Mouse (Mus musculus): ENCODE measurements around the gene Arhgef12. TPM values are rescaled to one million over a fixed set of nuclear protein-coding genes. Genes with fewer than 3 reads are reported as not detected.

Gene Arhgef12
- polyA plus RNA-seq, 1 experiment from 2014 or later: 9.3 TPM

- Histone ChIP-seq H3K27ac (no peak overlapping the region), H3K36me3 (peaks cover 4% of the 10 kb centered on the region; the same call in 1 of the 2 replicates), H3K4me3 (no peak overlapping the region), H3K9me3 (replicated peaks) (no peaks in the 10 kb centered on the region), H3K4me1 (no peaks in the 10 kb centered on the region), H3K27me3 (ENCODE audit: low read depth, poor library complexity, severe bottlenecking) (no peaks in the 10 kb centered on the region)
- 88% methylated on average over 3 of the region's 3 CpGs for WGBS
- no peak for DNase-seq (ENCODE audit: low spot score)
Measured at GRCm38 (mm10) chr9:43093803-43094202, 13.2 kb downstream of the Arhgef12 start.

DNA sequence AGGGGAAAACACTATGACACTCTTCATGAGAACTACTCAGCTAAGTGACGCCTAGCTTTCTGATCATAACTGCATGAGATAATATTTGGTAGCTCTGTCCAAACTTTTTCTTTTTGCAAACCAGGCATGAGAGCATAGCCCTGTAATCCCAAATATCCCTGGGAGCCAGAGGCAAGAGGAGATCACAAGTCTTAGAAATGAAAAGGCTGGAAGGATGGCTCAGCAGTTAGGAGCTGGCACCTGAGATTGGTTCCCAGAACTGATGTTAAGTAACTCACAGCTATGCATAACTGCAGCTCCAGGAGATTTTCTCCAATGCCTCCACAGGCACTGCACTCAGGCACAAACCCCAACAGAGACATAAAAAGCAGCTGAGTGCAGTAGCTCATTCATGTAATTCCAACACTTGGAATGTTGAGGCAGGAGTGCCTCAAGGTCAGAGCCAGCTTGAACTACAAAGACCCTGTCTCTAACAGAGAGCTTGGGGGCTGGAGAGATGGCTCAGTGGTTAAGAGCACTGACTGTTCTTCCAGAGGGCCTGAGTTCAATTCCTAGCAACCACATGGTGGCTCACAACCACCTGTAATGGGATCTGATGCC lies 21.3 kb downstream of the Arhgef12 start:
- no peak for DNase-seq (ENCODE audit: low spot score)
- H3K27ac ChIP-seq: no peak overlapping the region
- peaks cover 5% of the 10 kb centered on the region; the same call in 1 of the 2 replicates for H3K4me1 ChIP-seq
- H3K36me3 ChIP-seq: no peaks in the 10 kb centered on the region
- H3K27me3 ChIP-seq (ENCODE audit: low read depth, poor library complexity, severe bottlenecking): no peaks in the 10 kb centered on the region
- no peak overlapping the region for H3K4me3 ChIP-seq
- no peaks in the 10 kb centered on the region for H3K9me3 ChIP-seq (replicated peaks)
- 96% methylated on average over 1 of the region's 1 CpGs for WGBS

DNA sequence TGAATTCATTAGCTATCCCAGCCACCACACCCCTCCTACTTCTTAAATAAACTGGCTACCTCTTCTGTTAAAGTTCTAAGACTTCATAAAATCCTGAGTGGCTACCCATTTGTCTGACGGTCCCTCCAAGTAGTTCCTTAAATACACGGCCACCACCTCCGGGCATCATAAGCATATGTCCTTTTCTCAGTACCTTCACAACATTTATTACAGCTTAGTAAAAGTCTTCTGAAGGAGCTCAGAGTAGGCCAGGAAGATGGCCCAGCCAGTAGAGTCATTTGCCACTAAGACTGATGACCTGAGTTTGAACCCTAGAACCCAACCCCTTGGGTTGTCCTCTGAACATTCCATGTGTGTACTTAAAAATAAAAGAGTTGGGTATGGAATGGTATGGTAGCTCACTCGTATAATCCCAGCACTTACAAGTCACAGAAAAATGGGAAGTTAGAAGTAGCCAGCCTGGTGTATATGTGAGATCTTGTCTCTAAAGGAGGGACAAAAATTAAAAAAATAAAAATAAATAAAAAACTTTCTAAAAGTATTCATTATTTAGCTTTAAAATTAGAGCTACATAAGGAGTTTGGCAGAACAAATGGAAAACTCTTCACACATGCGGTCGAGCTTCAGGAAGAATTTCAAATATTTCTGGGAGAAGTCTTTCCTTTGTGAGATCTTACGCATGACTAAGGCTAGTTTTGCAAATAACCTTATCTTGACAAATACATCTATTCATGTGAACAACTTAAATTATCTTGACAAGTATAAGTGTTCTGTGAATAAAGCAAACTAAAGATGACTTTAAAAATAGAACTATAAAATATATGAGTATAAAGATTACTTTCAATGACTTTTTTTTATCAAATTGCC lies 22.3 kb downstream of the Arhgef12 start:
- WGBS: 91% methylated on average over 7 of the region's 7 CpGs
- H3K9me3 ChIP-seq (replicated peaks): no peaks in the 10 kb centered on the region
- DNase-seq (ENCODE audit: low spot score): no peak
- H3K4me3 ChIP-seq: no peak overlapping the region
- H3K27me3 ChIP-seq (ENCODE audit: low read depth, poor library complexity, severe bottlenecking): no peaks in the 10 kb centered on the region
- H3K4me1 ChIP-seq: peaks cover 9% of the 10 kb centered on the region; the same call in 1 of the 2 replicates
- H3K36me3 ChIP-seq: no peaks in the 10 kb centered on the region
- no peak overlapping the region for H3K27ac ChIP-seq

GRCm38 (mm10) chr9:43083441-43084055 lies 23.5 kb downstream of the Arhgef12 start:
- WGBS: 61% methylated on average over 7 of the region's 7 CpGs

GRCm38 (mm10) chr9:43078711-43079110 lies 28.3 kb downstream of the Arhgef12 start:
- Histone ChIP-seq H3K27me3 (ENCODE audit: low read depth, poor library complexity, severe bottlenecking) (no peaks in the 10 kb centered on the region), H3K4me1 (peaks cover 9% of the 10 kb centered on the region; the same call in 1 of the 2 replicates), H3K27ac (no peak overlapping the region), H3K36me3 (no peaks in the 10 kb centered on the region), H3K9me3 (replicated peaks) (no peaks in the 10 kb centered on the region), H3K4me3 (no peak overlapping the region)
- no peak for DNase-seq (ENCODE audit: low spot score)
- WGBS: 88% methylated on average over 3 of the region's 3 CpGs

More at GRCm38 (mm10) chr9:43083441-43084055, 23.5 kb downstream of the Arhgef12 start:
- H3K4me3 ChIP-seq: no peak overlapping the region
- peaks cover 9% of the 10 kb centered on the region; the same call in 1 of the 2 replicates for H3K4me1 ChIP-seq
- H3K27me3 ChIP-seq (ENCODE audit: low read depth, poor library complexity, severe bottlenecking): no peaks in the 10 kb centered on the region
- H3K36me3 ChIP-seq: no peaks in the 10 kb centered on the region
- H3K9me3 ChIP-seq (replicated peaks): no peaks in the 10 kb centered on the region
- H3K27ac ChIP-seq: no peak overlapping the region
- no peak for DNase-seq (ENCODE audit: low spot score)

DNA sequence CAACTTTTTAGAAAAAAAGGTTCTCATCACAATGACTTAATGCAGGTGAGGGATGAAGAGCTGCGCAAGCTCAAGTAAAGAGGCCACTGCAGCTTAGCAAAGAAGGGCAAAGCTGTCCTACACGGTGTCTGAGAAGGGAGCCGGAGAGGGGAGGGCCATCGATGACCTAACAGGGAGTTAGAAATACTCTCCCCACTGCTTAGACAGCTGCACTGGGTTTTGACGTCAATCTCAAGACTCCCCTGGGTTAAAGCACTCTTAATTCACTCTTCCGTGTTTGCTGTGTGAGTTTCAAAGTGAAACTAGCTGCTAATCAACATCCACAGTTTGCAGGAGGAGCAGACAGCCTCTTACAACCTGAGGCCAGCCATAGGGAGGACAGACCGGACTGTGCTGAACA lies 30.9 kb downstream of the Arhgef12 start:
- Histone ChIP-seq H3K36me3 (no peaks in the 10 kb centered on the region), H3K9me3 (replicated peaks) (no peaks in the 10 kb centered on the region), H3K4me1 (peaks cover 16% of the 10 kb centered on the region), H3K4me3 (no peak overlapping the region), H3K27ac (no peak overlapping the region), H3K27me3 (ENCODE audit: low read depth, poor library complexity, severe bottlenecking) (no peaks in the 10 kb centered on the region)
- WGBS: 85% methylated on average over 7 of the region's 7 CpGs
- DNase-seq (ENCODE audit: low spot score): no peak

- Histone ChIP-seq H3K9me3 (replicated peaks) (no peaks in the 10 kb centered on the region), H3K4me1 (peaks cover 10% of the 10 kb centered on the region), H3K4me3 (no peak overlapping the region), H3K36me3 (no peaks in the 10 kb centered on the region), H3K27ac (no peak overlapping the region), H3K27me3 (ENCODE audit: low read depth, poor library complexity, severe bottlenecking) (no peaks in the 10 kb centered on the region)
- WGBS: 91% methylated on average over 1 of the region's 1 CpGs
- no peak for DNase-seq (ENCODE audit: low spot score)
Measured at GRCm38 (mm10) chr9:43074611-43075010, 32.4 kb downstream of the Arhgef12 start.

GRCm38 (mm10) chr9:43071741-43072140 lies 35.3 kb downstream of the Arhgef12 start:
- WGBS: 56% methylated on average over 2 of the region's 2 CpGs
- no peaks in the 10 kb centered on the region for H3K9me3 ChIP-seq (replicated peaks)
- no peaks in the 10 kb centered on the region for H3K27me3 ChIP-seq (ENCODE audit: low read depth, poor library complexity, severe bottlenecking)
- no peak overlapping the region for H3K4me3 ChIP-seq
- no peaks in the 10 kb centered on the region for H3K36me3 ChIP-seq
- H3K4me1 ChIP-seq: peaks cover 10% of the 10 kb centered on the region
- DNase-seq (ENCODE audit: low spot score): no peak
- H3K27ac ChIP-seq: no peak overlapping the region

DNA sequence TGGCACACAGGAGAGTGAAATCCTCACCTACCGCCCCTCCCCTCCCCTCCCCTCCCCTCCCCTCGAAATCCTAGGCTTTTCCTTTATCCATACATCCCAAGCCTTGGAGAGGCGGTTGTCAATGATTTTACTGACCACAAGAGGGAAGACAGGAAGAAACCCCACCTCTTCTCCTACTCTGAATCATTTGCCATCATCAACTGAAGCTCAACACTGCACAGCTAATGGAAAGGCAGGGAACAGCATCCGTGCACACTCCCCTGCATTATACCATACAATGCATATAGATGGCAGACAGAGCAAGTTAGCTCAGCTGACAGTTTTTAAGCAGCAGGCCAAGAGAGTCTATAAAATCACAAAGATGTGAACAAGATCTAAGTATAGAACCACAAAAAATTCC lies 35.9 kb downstream of the Arhgef12 start:
- Histone ChIP-seq H3K4me1 (peaks cover 10% of the 10 kb centered on the region), H3K27ac (no peak overlapping the region), H3K9me3 (replicated peaks) (no peaks in the 10 kb centered on the region), H3K36me3 (no peaks in the 10 kb centered on the region), H3K4me3 (no peak overlapping the region), H3K27me3 (ENCODE audit: low read depth, poor library complexity, severe bottlenecking) (no peaks in the 10 kb centered on the region)
- 28% methylated on average over 4 of the region's 4 CpGs for WGBS
- no peak for DNase-seq (ENCODE audit: low spot score)

DNA sequence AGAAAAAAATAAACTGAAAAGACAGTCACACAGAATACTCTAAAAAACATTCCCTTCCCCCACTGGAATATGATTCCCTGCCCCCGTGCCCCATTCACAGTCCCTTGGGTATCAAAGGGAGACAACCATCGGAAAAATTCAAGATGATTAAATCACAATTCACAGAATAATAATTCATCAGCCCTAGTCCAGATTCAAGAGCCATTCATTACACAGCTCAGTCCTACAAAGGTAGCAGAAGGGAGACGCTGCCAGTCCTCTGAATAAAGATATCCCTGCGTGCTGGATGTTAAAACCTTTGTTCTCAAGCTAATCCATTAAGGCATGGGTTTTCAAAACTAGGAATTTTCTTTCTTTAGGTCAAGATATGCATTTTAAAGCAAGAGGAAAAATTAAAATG lies 36.5 kb downstream of the Arhgef12 start:
- Histone ChIP-seq H3K4me1 (peaks cover 10% of the 10 kb centered on the region), H3K9me3 (replicated peaks) (no peaks in the 10 kb centered on the region), H3K4me3 (no peak overlapping the region), H3K27ac (no peak overlapping the region), H3K36me3 (no peaks in the 10 kb centered on the region), H3K27me3 (ENCODE audit: low read depth, poor library complexity, severe bottlenecking) (no peaks in the 10 kb centered on the region)
- DNase-seq (ENCODE audit: low spot score): no peak
- 84% methylated on average over 4 of the region's 4 CpGs for WGBS

- Histone ChIP-seq H3K27ac (no peak overlapping the region), H3K9me3 (replicated peaks) (no peaks in the 10 kb centered on the region), H3K4me3 (no peak overlapping the region), H3K36me3 (no peaks in the 10 kb centered on the region), H3K27me3 (ENCODE audit: low read depth, poor library complexity, severe bottlenecking) (no peaks in the 10 kb centered on the region), H3K4me1 (peaks cover 10% of the 10 kb centered on the region)
- 78% methylated on average over 2 of the region's 2 CpGs for WGBS
- DNase-seq (ENCODE audit: low spot score): no peak
Measured at GRCm38 (mm10) chr9:43070153-43070552, 36.9 kb downstream of the Arhgef12 start.

DNA sequence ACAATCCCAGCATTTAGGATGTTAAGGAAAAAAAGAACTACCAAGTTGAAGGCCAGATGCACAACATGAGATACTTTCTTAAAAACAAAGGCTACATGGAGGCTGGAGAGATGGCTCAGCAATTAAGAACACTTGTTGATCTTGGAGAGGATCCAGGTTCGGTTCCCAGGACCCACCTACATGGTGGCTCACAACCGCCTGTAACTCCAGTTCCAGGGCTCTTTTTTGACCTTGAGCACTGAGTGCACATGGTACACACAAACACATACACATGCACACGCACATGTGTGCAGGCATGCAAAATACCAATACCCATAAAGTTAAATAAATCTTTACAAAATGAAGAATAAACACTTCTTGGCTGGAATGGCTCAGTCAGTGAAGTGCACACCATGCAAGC lies 39.1 kb downstream of the Arhgef12 start:
- Histone ChIP-seq H3K4me3 (no peak overlapping the region), H3K36me3 (no peaks in the 10 kb centered on the region), H3K4me1 (peaks cover 10% of the 10 kb centered on the region), H3K9me3 (replicated peaks) (no peaks in the 10 kb centered on the region), H3K27ac (no peak overlapping the region), H3K27me3 (ENCODE audit: low read depth, poor library complexity, severe bottlenecking) (no peaks in the 10 kb centered on the region)
- WGBS: 94% methylated on average over 3 of the region's 3 CpGs
- DNase-seq (ENCODE audit: low spot score): no peak

GRCm38 (mm10) chr9:43065231-43065630 lies 41.8 kb downstream of the Arhgef12 start:
- no peaks in the 10 kb centered on the region for H3K27me3 ChIP-seq (ENCODE audit: low read depth, poor library complexity, severe bottlenecking)
- 84% methylated on average over 4 of the region's 4 CpGs for WGBS
- H3K36me3 ChIP-seq: no peaks in the 10 kb centered on the region
- no peaks in the 10 kb centered on the region for H3K9me3 ChIP-seq (replicated peaks)
- H3K27ac ChIP-seq: no peak overlapping the region
- no peak overlapping the region for H3K4me3 ChIP-seq
- DNase-seq (ENCODE audit: low spot score): no peak
- no peaks in the 10 kb centered on the region for H3K4me1 ChIP-seq
